Comparison of ENCODE assay signal across 9 mouse cellular contexts in the genomic region with DNA sequence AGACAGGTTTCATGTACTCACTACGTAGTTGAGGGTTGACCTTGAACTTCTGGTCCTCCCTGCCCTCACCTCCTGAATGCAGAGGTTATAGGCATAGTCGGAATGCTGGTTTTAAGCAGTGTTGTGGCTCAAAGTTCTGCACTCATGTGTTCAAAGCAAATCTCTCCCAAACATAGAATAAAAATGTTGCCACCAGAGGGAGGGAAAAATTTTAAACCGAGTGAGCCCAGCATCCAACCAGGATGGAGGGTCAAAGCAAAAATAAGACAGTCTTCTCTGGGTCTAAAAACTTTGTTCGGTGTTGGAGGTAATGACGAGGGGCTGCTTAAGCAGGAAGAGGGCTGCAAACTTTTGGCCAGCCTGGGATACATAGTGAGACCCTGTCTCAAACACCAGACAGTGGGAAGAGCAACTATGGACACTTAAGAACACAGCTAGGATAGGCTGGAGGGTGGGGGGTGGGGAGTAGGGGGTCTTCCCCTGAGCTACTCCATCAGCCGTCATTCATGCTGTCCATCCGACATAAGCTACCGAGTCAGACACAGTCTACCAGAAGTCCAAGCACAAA. TPM values are rescaled to one million over a fixed set of nuclear protein-coding genes. Genes with fewer than 3 reads are reported as not detected.
DNase-seq lines count a peak whose midpoint lies in the region; ATAC-seq and TF ChIP-seq lines count a peak whose summit lies in the region.
"Had no signal": no experiment of that assay in that cellular context is flagged by ENCODE, and none has a peak within 500 bp of the region (broad histone marks: within the 10 kb centered on the region; RNA-seq: fewer than 3 reads in every experiment).

No protein-coding gene starts in this region.

- TF ChIP-seq CTCF in lung, adult 2 months (IDR thresholded peaks at IDR 0.05; ENCODE audit: insufficient read depth, low read length): no peak

- H3K4me1 ChIP-seq in lung, adult 2 months (ENCODE audit: control insufficient read depth, insufficient read depth, low read length): peaks cover 6% of the 10 kb centered on the region; the same call in 1 of the 2 replicates
- H3K4me1 ChIP-seq in embryonic facial prominence, embryonic 11.5 days (ENCODE audit: control insufficient read depth, insufficient read depth, low read length): no peaks in the 10 kb centered on the region
- H3K4me1 ChIP-seq in intestine, embryonic 16.5 days (ENCODE audit: control insufficient read depth, insufficient read depth, low read length): peaks cover 5% of the 10 kb centered on the region; the same call in 1 of the 2 replicates
- peaks cover 11% of the 10 kb centered on the region; the same call in 1 of the 2 replicates for H3K4me1 ChIP-seq in neural tube, embryonic 13.5 days (replicated peaks)

- peak overlapping the region; percentile 89 for H3K9ac ChIP-seq in embryonic facial prominence, embryonic 11.5 days (replicated peaks; ENCODE audit: low read length)
- peak overlapping the region; percentile 84 for H3K9ac ChIP-seq in intestine, embryonic 16.5 days (ENCODE audit: low read depth, low read length)
- H3K9ac ChIP-seq in neural tube, embryonic 13.5 days: peak overlapping the region; percentile 80

- no peaks in the 10 kb centered on the region for H3K27me3 ChIP-seq in embryonic facial prominence, embryonic 11.5 days (ENCODE audit: control insufficient read depth, insufficient read depth, low read length)
- 0 out of 2 replicates have a peak, but pooled peaks cover 2% of the 10 kb centered on the region for H3K27me3 ChIP-seq in intestine, embryonic 16.5 days (replicated peaks; ENCODE audit: control insufficient read depth, insufficient read depth, low read length)
- 0 out of 2 replicates have a peak, but pooled peaks cover 10% of the 10 kb centered on the region for H3K27me3 ChIP-seq in neural tube, embryonic 13.5 days

- WGBS in lung, adult 2 months: 52% methylated on average over 8 of the region's 8 CpGs
- 45% methylated on average over 8 of the region's 8 CpGs for WGBS in embryonic facial prominence, embryonic 11.5 days
- 45% methylated on average over 8 of the region's 8 CpGs for WGBS in intestine, embryonic 16.5 days
- 52% methylated on average over 8 of the region's 8 CpGs for WGBS in neural tube, embryonic 13.5 days

- H3K4me2 ChIP-seq in embryonic facial prominence, embryonic 11.5 days (ENCODE audit: low read depth, low read length): peak overlapping the region; percentile 84
- H3K4me2 ChIP-seq in intestine, embryonic 16.5 days (ENCODE audit: low read depth, low read length): peak overlapping the region; percentile 74
- H3K4me2 ChIP-seq in neural tube, embryonic 13.5 days: peak overlapping the region; percentile 80

- TF ChIP-seq POLR2A in lung, adult 2 months (IDR thresholded peaks at IDR 0.05; ENCODE audit: borderline replicate concordance, extremely low read depth, low read depth, low read length): no peak

- no peaks in the 10 kb centered on the region for H3K36me3 ChIP-seq in embryonic facial prominence, embryonic 11.5 days (replicated peaks; ENCODE audit: control insufficient read depth, insufficient read depth, low read depth, low read length)
- no peaks in the 10 kb centered on the region for H3K36me3 ChIP-seq in intestine, embryonic 16.5 days (ENCODE audit: control insufficient read depth, insufficient read depth, low read length)
- H3K36me3 ChIP-seq in neural tube, embryonic 13.5 days: no peaks in the 10 kb centered on the region

- no peak for DNase-seq in lung, adult 2 months
- DNase-seq in lung, adult 18-20 months: no peak
- DNase-seq in embryonic facial prominence, embryonic 11.5 days (ENCODE audit: low spot score): no peak
- no peak for DNase-seq in layer of hippocampus, adult 8-10 months (ENCODE audit: low spot score in 2 of 2)
- no peak for DNase-seq in frontal cortex, adult 2 months (ENCODE audit: extremely low spot score in 1 of 2, low spot score in 1 of 2)
- DNase-seq in urinary bladder, postnatal 14 days (ENCODE audit: low spot score): no peak

- ATAC-seq in embryonic facial prominence, embryonic 11.5 days (replicated peaks; ENCODE audit: insufficient number of reproducible peaks, low FRiP score, low TSS enrichment, low read depth): no peak; the same call in none of the 2 replicates
- peak; percentile 67 for ATAC-seq in intestine, embryonic 16.5 days
- peak; percentile 66 for ATAC-seq in neural tube, embryonic 13.5 days (ENCODE audit: low read depth)

- H3K27ac ChIP-seq in embryonic facial prominence, embryonic 11.5 days (replicated peaks; ENCODE audit: low read depth, low read length): no peak overlapping the region
- no peak overlapping the region for H3K27ac ChIP-seq in intestine, embryonic 16.5 days (ENCODE audit: low read length)
- H3K27ac ChIP-seq in neural tube, embryonic 13.5 days (replicated peaks): no peak overlapping the region

- peak overlapping the region; percentile 84 for H3K4me3 ChIP-seq in lung, adult 2 months (replicated peaks; ENCODE audit: extremely low read depth, low read depth, low read length)
- peak overlapping the region; percentile 92 for H3K4me3 ChIP-seq in embryonic facial prominence, embryonic 11.5 days (ENCODE audit: low read depth, low read length)
- H3K4me3 ChIP-seq in intestine, embryonic 16.5 days (ENCODE audit: low read length): peak overlapping the region; percentile 85
- peak overlapping the region; percentile 88 for H3K4me3 ChIP-seq in neural tube, embryonic 13.5 days

- no peaks in the 10 kb centered on the region for H3K9me3 ChIP-seq in embryonic facial prominence, embryonic 11.5 days (replicated peaks; ENCODE audit: control insufficient read depth, low read length)
- H3K9me3 ChIP-seq in intestine, embryonic 16.5 days (ENCODE audit: control insufficient read depth, low read length): no peaks in the 10 kb centered on the region
- no peaks in the 10 kb centered on the region for H3K9me3 ChIP-seq in neural tube, embryonic 13.5 days

RNA-seq across cellular contexts. Expression of gene Smyd5, which starts 0.4 kb away (rescaled TPM):
- 15.0 and 21.1 TPM in 2 replicates for polyA plus RNA-seq in lung, adult 2 months (2012; rRNA removed)
- polyA plus RNA-seq in embryonic facial prominence, embryonic 11.5 days (2014; fragmentation: Nextera tagmentation; extraction: Ambion mirVana): 56.3 and 56.4 TPM in 2 replicates
- 45.8 and 52.5 TPM in 2 replicates for polyA plus RNA-seq in intestine, embryonic 16.5 days (2015; fragmentation: Nextera tagmentation; extraction: Ambion mirVana)
- 54.0 and 61.6 TPM in 2 replicates for polyA plus RNA-seq in neural tube, embryonic 13.5 days (2015; fragmentation: Nextera tagmentation; extraction: Ambion mirVana)
- 10 to 100 TPM; 49.4 to 57.5 (median 53.2) TPM for total RNA-seq in layer of hippocampus, adult 8-10 months (2022)
- polyA plus RNA-seq in frontal cortex, adult 2 months (2012; rRNA removed): 62.9 and 70.6 TPM in 2 replicates

RNA-seq across cellular contexts. Expression of gene Noto, which starts 7.7 kb away (rescaled TPM):
- 0.16 TPM in 1 of 2 replicates, not detected in the other for polyA plus RNA-seq in lung, adult 2 months (2012; rRNA removed)
- polyA plus RNA-seq in embryonic facial prominence, embryonic 11.5 days (2014; fragmentation: Nextera tagmentation; extraction: Ambion mirVana): not detected in 2 replicates
- not detected in 2 replicates for polyA plus RNA-seq in intestine, embryonic 16.5 days (2015; fragmentation: Nextera tagmentation; extraction: Ambion mirVana)
- polyA plus RNA-seq in neural tube, embryonic 13.5 days (2015; fragmentation: Nextera tagmentation; extraction: Ambion mirVana): not detected in 2 replicates
- not detected for total RNA-seq in layer of hippocampus, adult 8-10 months (2022)
- polyA plus RNA-seq in frontal cortex, adult 2 months (2012; rRNA removed): not detected in 2 replicates
- total RNA-seq: left cerebral cortex, postnatal 10 days had no signal

RNA-seq across cellular contexts. Expression of gene Cct7, which starts 20.0 kb away (rescaled TPM):
- polyA plus RNA-seq in lung, adult 2 months (2012; rRNA removed): 71.5 and 103 TPM in 2 replicates
- polyA plus RNA-seq in embryonic facial prominence, embryonic 11.5 days (2014; fragmentation: Nextera tagmentation; extraction: Ambion mirVana): 713 and 720 TPM in 2 replicates
- polyA plus RNA-seq in intestine, embryonic 16.5 days (2015; fragmentation: Nextera tagmentation; extraction: Ambion mirVana): 417 and 458 TPM in 2 replicates
- 564 and 592 TPM in 2 replicates for polyA plus RNA-seq in neural tube, embryonic 13.5 days (2015; fragmentation: Nextera tagmentation; extraction: Ambion mirVana)
- 100 to 1,000 TPM; 214 to 247 (median 220) TPM for total RNA-seq in layer of hippocampus, adult 8-10 months (2022)
- 163 and 180 TPM in 2 replicates for polyA plus RNA-seq in frontal cortex, adult 2 months (2012; rRNA removed)

RNA-seq across cellular contexts. Expression of gene Pradc1, which starts 20.4 kb away (rescaled TPM):
- 27.0 and 28.9 TPM in 2 replicates for polyA plus RNA-seq in lung, adult 2 months (2012; rRNA removed)
- polyA plus RNA-seq in embryonic facial prominence, embryonic 11.5 days (2014; fragmentation: Nextera tagmentation; extraction: Ambion mirVana): 23.5 and 23.7 TPM in 2 replicates
- polyA plus RNA-seq in intestine, embryonic 16.5 days (2015; fragmentation: Nextera tagmentation; extraction: Ambion mirVana): 39.4 and 41.2 TPM in 2 replicates
- polyA plus RNA-seq in neural tube, embryonic 13.5 days (2015; fragmentation: Nextera tagmentation; extraction: Ambion mirVana): 24.4 and 25.0 TPM in 2 replicates
- 10 to 100 TPM; 18.0 to 20.9 (median 18.0) TPM for total RNA-seq in layer of hippocampus, adult 8-10 months (2022)
- polyA plus RNA-seq in frontal cortex, adult 2 months (2012; rRNA removed): 33.3 and 35.7 TPM in 2 replicates

RNA-seq across cellular contexts. Expression of gene Rab11fip5, which starts 56.9 kb away (rescaled TPM):
- 20.0 and 24.9 TPM in 2 replicates for polyA plus RNA-seq in lung, adult 2 months (2012; rRNA removed)
- 3.1 TPM in 2 replicates for polyA plus RNA-seq in embryonic facial prominence, embryonic 11.5 days (2014; fragmentation: Nextera tagmentation; extraction: Ambion mirVana)
- 15.6 and 20.9 TPM in 2 replicates for polyA plus RNA-seq in intestine, embryonic 16.5 days (2015; fragmentation: Nextera tagmentation; extraction: Ambion mirVana)
- polyA plus RNA-seq in neural tube, embryonic 13.5 days (2015; fragmentation: Nextera tagmentation; extraction: Ambion mirVana): 13.2 and 15.1 TPM in 2 replicates
- total RNA-seq in layer of hippocampus, adult 8-10 months (2022): 10 to 100 TPM; 62.8 to 68.1 (median 65.7) TPM
- 34.1 and 35.7 TPM in 2 replicates for polyA plus RNA-seq in frontal cortex, adult 2 months (2012; rRNA removed)
